Mouse (Mus musculus): Measurements from ENCODE around the gene Akap11. TPM values are rescaled to one million over a fixed set of nuclear protein-coding genes. Genes with fewer than 3 reads are reported as not detected.

Akap11 gene
- total and polyA plus RNA-seq, 2 experiments from 2014 or later, result 9.2 to 24.1 TPM

GRCm38 (mm10) chr14:78448017-78448416 is 88.6 kb downstream of the Akap11 start:
- no peak for TF ChIP-seq EP300 (IDR thresholded peaks at IDR 0.05; ENCODE audit: low read depth)
- TF ChIP-seq CTCF (IDR thresholded peaks at IDR 0.05; ENCODE audit: low read depth), result no peak
- Histone ChIP-seq H3K36me3 (replicated peaks; ENCODE audit: control insufficient read depth, insufficient read depth, low read length) (no peaks in the 10 kb centered on the region), H3K4me2 (ENCODE audit: low read depth, low read length) (no peak overlapping the region), H3K27me3 (ENCODE audit: control insufficient read depth, insufficient read depth, low read length) (no peaks in the 10 kb centered on the region), H3K4me3 (ENCODE audit: low read depth, low read length) (no peak overlapping the region), H3K9ac (replicated peaks; ENCODE audit: low read depth, low read length) (no peak overlapping the region), H3K4me1 (ENCODE audit: control insufficient read depth, insufficient read depth) (no peaks in the 10 kb centered on the region), H3K27ac (ENCODE audit: low read depth) (no peak overlapping the region), H3K9me3 (replicated peaks; ENCODE audit: control insufficient read depth, low read length) (no peaks in the 10 kb centered on the region)
- ATAC-seq (ENCODE audit: insufficient read depth, low read depth) (no peak), DNase-seq (ENCODE audit: low spot score) (no peak)
- 85% methylated on average over 12 of the region's 12 CpGs for WGBS

DNA sequence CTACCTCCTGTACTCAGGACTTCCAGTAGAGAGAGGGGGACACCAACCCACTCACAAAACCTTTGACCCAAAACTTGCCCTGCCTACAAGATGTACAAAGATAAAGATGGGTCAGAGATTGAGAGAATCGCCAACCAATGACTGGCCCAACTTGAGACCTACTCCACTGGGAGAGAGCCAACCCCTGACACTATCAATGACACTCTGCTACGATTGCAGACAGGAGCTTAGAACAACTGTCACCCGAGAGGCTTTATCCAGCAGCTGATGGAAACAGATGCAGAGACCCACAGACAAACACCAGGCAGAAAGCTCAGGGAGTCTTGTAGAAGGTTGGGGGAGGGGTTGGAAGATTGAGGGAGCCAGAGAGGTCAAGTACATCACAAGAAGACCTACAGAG is 89.1 kb downstream of the Akap11 start:
- no peaks in the 10 kb centered on the region for H3K36me3 ChIP-seq (replicated peaks; ENCODE audit: control insufficient read depth, insufficient read depth, low read length)
- ATAC-seq (ENCODE audit: insufficient read depth, low read depth), result no peak
- DNase-seq (ENCODE audit: low spot score), result no peak
- TF ChIP-seq EP300 (IDR thresholded peaks at IDR 0.05; ENCODE audit: low read depth) (no peak), CTCF (IDR thresholded peaks at IDR 0.05; ENCODE audit: low read depth) (no peak)
- H3K4me1 ChIP-seq (ENCODE audit: control insufficient read depth, insufficient read depth), result no peaks in the 10 kb centered on the region
- WGBS, result 56% methylated on average over 3 of the region's 3 CpGs
- H3K9ac ChIP-seq (replicated peaks; ENCODE audit: low read depth, low read length), result no peak overlapping the region
- no peak overlapping the region for H3K4me3 ChIP-seq (ENCODE audit: low read depth, low read length)
- H3K9me3 ChIP-seq (replicated peaks; ENCODE audit: control insufficient read depth, low read length), result no peaks in the 10 kb centered on the region
- no peak overlapping the region for H3K4me2 ChIP-seq (ENCODE audit: low read depth, low read length)
- no peaks in the 10 kb centered on the region for H3K27me3 ChIP-seq (ENCODE audit: control insufficient read depth, insufficient read depth, low read length)
- H3K27ac ChIP-seq (ENCODE audit: low read depth), result no peak overlapping the region

Other genes with a start within 250 kb of the Akap11 start
- 0.23 TPM in 1 of 2 replicates, not detected in the other for gene Tnfsf11, start 228.8 kb downstream of the Akap11 start, total RNA-seq (2014; rRNA removed; ENCODE audit: low replicate concordance)
- gene Tnfsf11, start 228.8 kb downstream of the Akap11 start, polyA plus RNA-seq (2015; fragmentation: Nextera tagmentation; extraction: Ambion mirVana), result 0.05 and 0.07 TPM in 2 replicates
- 4.7 and 6.8 TPM in 2 replicates for gene Dgkh, start 196.0 kb upstream of the Akap11 start, total RNA-seq (2014; rRNA removed; ENCODE audit: low replicate concordance)
- gene Dgkh, start 196.0 kb upstream of the Akap11 start, polyA plus RNA-seq (2015; fragmentation: Nextera tagmentation; extraction: Ambion mirVana), result 1.1 and 1.2 TPM in 2 replicates